In genomic region chr7:19327128-19327527, GRCm38 (mm10) we compare ENCODE assay signal across 7 mouse cellular contexts. TPM values are rescaled to one million over a fixed set of nuclear protein-coding genes. Genes with fewer than 3 reads are reported as not detected.
DNase-seq lines count a peak whose midpoint lies in the region; ATAC-seq lines count a peak whose summit lies in the region.

No protein-coding gene starts in this region.

- peak overlapping the region; percentile 76 for H3K4me2 ChIP-seq in intestine, embryonic 15.5 days (replicated peaks)

- H3K4me3 ChIP-seq in intestine, embryonic 15.5 days (replicated peaks) = peak overlapping the region; percentile 32
- H3K4me3 ChIP-seq in midbrain, embryonic 10.5 days = peak overlapping the region; percentile 58

- no peaks in the 10 kb centered on the region for H3K27me3 ChIP-seq in intestine, embryonic 15.5 days (replicated peaks)
- H3K27me3 ChIP-seq in midbrain, embryonic 10.5 days (ENCODE audit: low read depth, poor library complexity, severe bottlenecking) = peaks cover 16% of the 10 kb centered on the region; the same call in 1 of the 2 replicates

- peak overlapping the region; percentile 67 for H3K27ac ChIP-seq in intestine, embryonic 15.5 days
- H3K27ac ChIP-seq in midbrain, embryonic 10.5 days (replicated peaks) = peak overlapping the region; percentile 81

- H3K4me1 ChIP-seq in intestine, embryonic 15.5 days (replicated peaks) = peaks cover 17% of the 10 kb centered on the region
- H3K4me1 ChIP-seq in midbrain, embryonic 10.5 days = peaks cover 26% of the 10 kb centered on the region

- H3K9ac ChIP-seq in intestine, embryonic 15.5 days = peak overlapping the region; percentile 44

- intact Hi-C loops in left cerebral cortex, postnatal 4 days (cut with DNase I) = no loop called here

- H3K9me3 ChIP-seq in intestine, embryonic 15.5 days = no peaks in the 10 kb centered on the region
- H3K9me3 ChIP-seq in midbrain, embryonic 10.5 days (replicated peaks) = no peaks in the 10 kb centered on the region

- no peaks in the 10 kb centered on the region for H3K36me3 ChIP-seq in intestine, embryonic 15.5 days
- H3K36me3 ChIP-seq in midbrain, embryonic 10.5 days = no peaks in the 10 kb centered on the region

- ATAC-seq in intestine, embryonic 15.5 days = peak; percentile 85

- DNase-seq in adrenal gland, postnatal 10 days = peak; percentile 93
- DNase-seq in embryo, embryonic 11 days = peak; percentile 92
- DNase-seq in gastrocnemius, postnatal 25 days = peak; percentile 90
- DNase-seq in left cerebral cortex, postnatal 4 days = peak; percentile 72
- peak; percentile 90 for DNase-seq in midbrain, embryonic 10.5 days (ENCODE audit: low spot score)
- peak; percentile 93 for DNase-seq in skeletal muscle tissue, adult 2 months (ENCODE audit: low read depth, low spot score)

- WGBS in intestine, embryonic 15.5 days = under 1% methylated on average over 22 of the region's 22 CpGs
- WGBS in midbrain, embryonic 10.5 days = 0% methylated on average over 22 of the region's 22 CpGs

RNA-seq across cellular contexts. Expression of gene Fosb, which starts 17.3 kb away (rescaled TPM):
- total RNA-seq in adrenal gland, postnatal 10 days (2021) = 10 to 100 TPM in 1 of 2 experiments, 1 to 10 TPM in 1; 1.2 to 12.9 TPM
- total RNA-seq in gastrocnemius, postnatal 25 days (2021) = under 1 TPM; 0.43 to 0.64 TPM
- 0.09 and 0.14 TPM in 2 replicates for polyA plus RNA-seq in intestine, embryonic 15.5 days (2015; fragmentation: Nextera tagmentation; extraction: Ambion mirVana)
- 1 to 10 TPM; 1.2 to 1.3 TPM for total RNA-seq in left cerebral cortex, postnatal 4 days (2021)
- polyA plus RNA-seq in midbrain, embryonic 10.5 days (2016; fragmentation: Nextera tagmentation; extraction: Ambion mirVana) = 0.02 TPM in 1 of 2 replicates, not detected in the other

RNA-seq across cellular contexts. Expression of gene Ercc1, which starts 17.4 kb away (rescaled TPM):
- 10 to 100 TPM; 37.1 to 41.3 TPM for total RNA-seq in adrenal gland, postnatal 10 days (2021)
- total RNA-seq in gastrocnemius, postnatal 25 days (2021) = 10 to 100 TPM; 21.5 to 25.4 TPM
- 51.6 and 52.0 TPM in 2 replicates for polyA plus RNA-seq in intestine, embryonic 15.5 days (2015; fragmentation: Nextera tagmentation; extraction: Ambion mirVana)
- 10 to 100 TPM; 60.1 to 70.9 TPM for total RNA-seq in left cerebral cortex, postnatal 4 days (2021)
- polyA plus RNA-seq in midbrain, embryonic 10.5 days (2016; fragmentation: Nextera tagmentation; extraction: Ambion mirVana) = 117 and 118 TPM in 2 replicates

RNA-seq across cellular contexts. Expression of gene Cd3eap, which starts 32.2 kb away (rescaled TPM):
- 10 to 100 TPM; 11.5 to 11.7 TPM for total RNA-seq in adrenal gland, postnatal 10 days (2021)
- 10 to 100 TPM in 1 of 2 experiments, 1 to 10 TPM in 1; 8.5 to 10.1 TPM for total RNA-seq in gastrocnemius, postnatal 25 days (2021)
- 21.7 and 23.4 TPM in 2 replicates for polyA plus RNA-seq in intestine, embryonic 15.5 days (2015; fragmentation: Nextera tagmentation; extraction: Ambion mirVana)
- 10 to 100 TPM; 15.9 to 18.7 TPM for total RNA-seq in left cerebral cortex, postnatal 4 days (2021)
- polyA plus RNA-seq in midbrain, embryonic 10.5 days (2016; fragmentation: Nextera tagmentation; extraction: Ambion mirVana) = 23.2 and 24.7 TPM in 2 replicates

RNA-seq across cellular contexts. Expression of gene Ppp1r13l, which starts 32.4 kb away (rescaled TPM):
- 1 to 10 TPM; 5.0 to 6.0 TPM for total RNA-seq in adrenal gland, postnatal 10 days (2021)
- total RNA-seq in gastrocnemius, postnatal 25 days (2021) = 1 to 10 TPM; 2.6 TPM
- 3.1 and 4.8 TPM in 2 replicates for polyA plus RNA-seq in intestine, embryonic 15.5 days (2015; fragmentation: Nextera tagmentation; extraction: Ambion mirVana)
- 1 to 10 TPM; 6.0 to 6.4 TPM for total RNA-seq in left cerebral cortex, postnatal 4 days (2021)
- 4.9 and 6.0 TPM in 2 replicates for polyA plus RNA-seq in midbrain, embryonic 10.5 days (2016; fragmentation: Nextera tagmentation; extraction: Ambion mirVana)

RNA-seq across cellular contexts. Expression of gene Rtn2, which starts 44.7 kb away (rescaled TPM):
- 10 to 100 TPM; 20.2 to 59.7 TPM for total RNA-seq in adrenal gland, postnatal 10 days (2021)
- 100 to 1,000 TPM; 943 to 950 TPM for total RNA-seq in gastrocnemius, postnatal 25 days (2021)
- 11.3 and 12.5 TPM in 2 replicates for polyA plus RNA-seq in intestine, embryonic 15.5 days (2015; fragmentation: Nextera tagmentation; extraction: Ambion mirVana)
- 100 to 1,000 TPM; 154 to 161 TPM for total RNA-seq in left cerebral cortex, postnatal 4 days (2021)
- 41.9 and 48.6 TPM in 2 replicates for polyA plus RNA-seq in midbrain, embryonic 10.5 days (2016; fragmentation: Nextera tagmentation; extraction: Ambion mirVana)

Comparison
In these comparisons a context has a peak if more than half of its experiments do, and no peak if none do; other contexts are left out.
1. Peak in every context shown above with its lines: DNase-seq, ATAC-seq, H3K4me3 ChIP-seq and H3K27ac ChIP-seq.